Mouse (Mus musculus) adrenal gland, adult 10 weeks (tissue): Measurements from ENCODE around the gene Olfr669. TPM values are rescaled to one million over a fixed set of nuclear protein-coding genes. Genes with fewer than 3 reads are reported as not detected.

Experiments used
- polyA plus RNA-seq: library from polyadenylated mRNA; stranded (reverse); fragments of 350-450 nt; fragmentation: Illumina TruSeq; extraction: RNeasy Lipid Tissue Mini Kit (QIAGEN cat#74804); gene quantifications from one replicate; pipeline ENCODE4 v1.2.3, GENCODE M21; 2014; ENCODE audit warnings: low read depth, low replicate concordance

The Olfr669 gene
- polyA plus RNA-seq, result not detected

GRCm38 (mm10) chr7:104933940-104934339 is at the start of gene Olfr669:
TSS of gene Olfr669 (plus strand) at chr7:104934240.

GRCm38 (mm10) chr7:104895852-104896251 is 38.2 kb upstream of the Olfr669 start, which contains the start of gene Olfr666:
TSS of gene Olfr666 (minus strand) at chr7:104895952.

GRCm38 (mm10) chr7:104921382-104921781 is 12.7 kb upstream of the Olfr669 start, which contains the start of gene Olfr667:
TSS of gene Olfr667 (minus strand) at chr7:104921482.

GRCm38 (mm10) chr7:104927957-104928356 is 6.1 kb upstream of the Olfr669 start, which contains the start of gene Olfr668:
TSS of gene Olfr668 (minus strand) at chr7:104928057.

GRCm38 (mm10) chr7:104962520-104962919 is 28.5 kb downstream of the Olfr669 start, which contains the start of gene Olfr670:
TSS of gene Olfr670 (minus strand) at chr7:104962620.

GRCm38 (mm10) chr7:104979026-104979425 is 45.0 kb downstream of the Olfr669 start, which contains the start of gene Olfr671:
TSS of gene Olfr671 (minus strand) at chr7:104979126.

Other genes starting within 250 kb of the Olfr669 start
- not detected for gene Olfr661, start 247.7 kb upstream of the Olfr669 start, polyA plus RNA-seq
- gene Usp17le, start 156.8 kb upstream of the Olfr669 start, polyA plus RNA-seq, result not detected
- gene Usp17lb, start 91.6 kb upstream of the Olfr669 start, polyA plus RNA-seq, result not detected
- not detected for gene Usp17la, start 77.2 kb upstream of the Olfr669 start, polyA plus RNA-seq
- not detected for gene Olfr665, start 56.2 kb upstream of the Olfr669 start, polyA plus RNA-seq
- gene Olfr666, start 38.3 kb upstream of the Olfr669 start, polyA plus RNA-seq, result not detected
- gene Olfr667, start 12.8 kb upstream of the Olfr669 start, polyA plus RNA-seq, result not detected
- gene Olfr668, start 6.2 kb upstream of the Olfr669 start, polyA plus RNA-seq, result not detected
- gene Olfr670, start 28.4 kb downstream of the Olfr669 start, polyA plus RNA-seq, result not detected
- gene Olfr671, start 44.9 kb downstream of the Olfr669 start, polyA plus RNA-seq, result not detected
- not detected for gene Olfr672, start 67.8 kb downstream of the Olfr669 start, polyA plus RNA-seq
- not detected for gene Olfr675, start 94.2 kb downstream of the Olfr669 start, polyA plus RNA-seq
- gene Olfr676, start 98.5 kb downstream of the Olfr669 start, polyA plus RNA-seq, result not detected
- not detected for gene Olfr677, start 117.1 kb downstream of the Olfr669 start, polyA plus RNA-seq
- gene Olfr678, start 130.2 kb downstream of the Olfr669 start, polyA plus RNA-seq, result not detected
- gene Olfr679, start 147.0 kb downstream of the Olfr669 start, polyA plus RNA-seq, result not detected
- gene Olfr680-ps1, start 158.6 kb downstream of the Olfr669 start, polyA plus RNA-seq, result not detected
- not detected for gene Olfr681, start 182.6 kb downstream of the Olfr669 start, polyA plus RNA-seq
- gene Olfr683, start 212.8 kb downstream of the Olfr669 start, polyA plus RNA-seq, result not detected
- gene Olfr684, start 229.4 kb downstream of the Olfr669 start, polyA plus RNA-seq, result not detected